28 mouse cellular contexts compared by ENCODE assay signal in genomic region chr14:99127509-99127908, GRCm38 (mm10). TPM values are rescaled to one million over a fixed set of nuclear protein-coding genes. Genes with fewer than 3 reads are reported as not detected.
"Had no signal": no experiment of that assay in that cellular context is flagged by ENCODE, and none has a peak within 500 bp of the region (broad histone marks: within the 10 kb centered on the region; RNA-seq: fewer than 3 reads in every experiment).

No protein-coding gene starts in this region.

- H3K9me3 ChIP-seq: embryonic facial prominence, embryonic 10.5 days; embryonic facial prominence, embryonic 12.5 days; embryonic facial prominence, embryonic 13.5 days; embryonic facial prominence, embryonic 15.5 days; forebrain, embryonic 10.5 days; forebrain, embryonic 12.5 days; forebrain, embryonic 13.5 days; forebrain, embryonic 15.5 days had no signal

- H3K4me1 ChIP-seq: embryonic facial prominence, embryonic 10.5 days; embryonic facial prominence, embryonic 12.5 days; embryonic facial prominence, embryonic 13.5 days; embryonic facial prominence, embryonic 15.5 days; forebrain, embryonic 10.5 days; forebrain, embryonic 12.5 days; forebrain, embryonic 13.5 days; forebrain, embryonic 15.5 days had no signal

- H3K4me3 ChIP-seq: embryonic facial prominence, embryonic 10.5 days; embryonic facial prominence, embryonic 12.5 days; embryonic facial prominence, embryonic 13.5 days; embryonic facial prominence, embryonic 15.5 days; erythroblast, embryonic 14.5 days; forebrain, embryonic 10.5 days; forebrain, embryonic 12.5 days; forebrain, embryonic 13.5 days; forebrain, embryonic 15.5 days; gastrocnemius, adult 2 months; heart, adult 2 months had no signal

- H3K4me2 ChIP-seq: embryonic facial prominence, embryonic 12.5 days; embryonic facial prominence, embryonic 13.5 days; embryonic facial prominence, embryonic 15.5 days; forebrain, embryonic 12.5 days; forebrain, embryonic 13.5 days; forebrain, embryonic 15.5 days had no signal

- H3K27me3 ChIP-seq: embryonic facial prominence, embryonic 12.5 days; embryonic facial prominence, embryonic 13.5 days; embryonic facial prominence, embryonic 15.5 days; forebrain, embryonic 12.5 days; forebrain, embryonic 13.5 days; forebrain, embryonic 15.5 days had no signal

- H3K36me3 ChIP-seq: forebrain, embryonic 12.5 days; forebrain, embryonic 15.5 days had no signal

- ATAC-seq: forebrain, embryonic 13.5 days; forebrain, embryonic 14.5 days; forebrain, embryonic 15.5 days; forebrain, embryonic 16.5 days; forebrain, postnatal 0 days had no signal

- DNase-seq: cerebellum, adult 8-10 months; cerebellum, adult 9-10 months; cerebellum, adult 9-11 months; cerebellum, postnatal 10 days; cerebellum, postnatal 14 days; cerebellum, postnatal 25 days; cerebellum, postnatal 36 days; embryo, embryonic 11 days; forebrain, postnatal 0 days; gastrocnemius, adult 2 months; gastrocnemius, postnatal 10 days; gastrocnemius, postnatal 14 days; gastrocnemius, postnatal 25 days; gastrocnemius, postnatal 36 days; heart, adult 11 months; heart, adult 18-20 months; heart, adult 2 months had no signal

- H3K27ac ChIP-seq: embryonic facial prominence, embryonic 10.5 days; embryonic facial prominence, embryonic 12.5 days; embryonic facial prominence, embryonic 13.5 days; embryonic facial prominence, embryonic 15.5 days; forebrain, embryonic 10.5 days; forebrain, embryonic 12.5 days; forebrain, embryonic 13.5 days; forebrain, embryonic 15.5 days; gastrocnemius, adult 2 months; heart, adult 2 months had no signal

- H3K9ac ChIP-seq: embryonic facial prominence, embryonic 12.5 days; embryonic facial prominence, embryonic 13.5 days; embryonic facial prominence, embryonic 15.5 days; forebrain, embryonic 12.5 days; forebrain, embryonic 13.5 days; forebrain, embryonic 15.5 days; forebrain, postnatal 0 days had no signal

RNA-seq across cellular contexts. Expression of gene Pibf1, which starts 28.3 kb away (rescaled TPM):
- polyA plus RNA-seq: erythroblast, embryonic 14.5 days had no signal
